Mouse (Mus musculus): ENCODE measurements around the gene Nbl1.

The Nbl1 gene

DNA sequence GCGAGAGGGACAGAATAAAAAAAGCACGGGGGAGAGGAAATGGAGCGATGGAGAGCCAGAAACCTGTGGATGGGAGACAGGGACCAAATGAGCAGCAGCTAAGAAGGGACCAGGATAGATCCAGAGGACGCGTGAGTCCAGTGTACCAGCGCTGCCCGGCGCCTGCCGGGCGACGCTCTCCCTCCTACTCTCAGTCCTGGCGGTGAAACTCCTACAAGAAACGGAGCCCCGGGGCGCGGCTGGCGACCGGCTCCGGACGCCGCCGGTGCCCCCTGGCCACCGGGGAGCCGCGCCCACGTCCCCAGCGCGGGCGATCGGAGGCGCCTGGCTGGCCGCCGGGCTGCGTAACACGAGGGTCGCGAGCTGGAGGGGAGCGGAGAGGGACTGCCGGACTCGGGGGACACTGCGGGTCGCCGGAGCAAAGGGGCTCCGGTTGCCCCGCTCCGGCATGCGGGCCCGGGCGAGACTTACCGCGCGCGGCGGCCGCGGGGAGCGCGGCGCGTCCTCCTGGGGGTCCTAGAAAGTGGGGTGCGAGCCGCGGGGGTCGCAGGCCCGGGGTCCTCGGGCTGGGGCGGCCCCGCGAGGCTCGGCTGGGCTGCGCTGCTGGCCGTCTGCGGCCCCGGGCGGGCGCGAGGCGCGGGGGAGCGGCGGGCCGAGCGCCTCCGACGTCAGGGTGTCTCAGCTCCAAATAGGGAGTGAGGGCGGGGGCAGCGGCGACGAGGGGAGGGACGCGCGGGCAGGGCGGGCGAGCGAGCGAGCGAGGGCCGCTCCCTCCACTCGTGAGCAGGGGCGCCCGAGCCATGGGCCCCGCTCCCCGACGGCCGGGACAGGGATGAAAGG, at the start of gene Nbl1:
Gene Nbl1, minus strand, starts transcription at position 638 of the 840 bp plus-strand sequence.
- no peak for DNase-seq

GRCm38 (mm10) chr4:139141785-139142184, 49.0 kb upstream of the Nbl1 start:
- DNase-seq: no peak

DNA sequence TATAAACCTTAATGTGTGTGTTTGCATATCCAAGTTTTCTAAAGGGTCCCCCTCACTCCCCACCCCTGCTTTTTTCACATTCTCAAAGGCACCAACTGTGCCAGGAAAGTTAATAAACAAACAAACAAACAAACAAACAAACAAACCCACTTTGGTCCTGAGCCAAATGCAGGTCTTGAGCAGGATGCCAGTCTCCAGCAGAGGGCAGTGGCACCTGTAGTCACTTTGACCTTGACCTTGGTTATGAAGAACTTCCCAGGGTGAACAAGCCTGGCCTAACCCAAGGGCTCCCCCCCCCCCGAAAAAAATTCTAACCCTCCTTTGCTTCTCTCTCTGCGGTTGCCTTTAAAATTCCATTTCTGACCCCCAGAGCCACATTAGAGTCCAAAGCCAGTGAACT, 47.5 kb upstream of the Nbl1 start:
- DNase-seq: no peak

DNA sequence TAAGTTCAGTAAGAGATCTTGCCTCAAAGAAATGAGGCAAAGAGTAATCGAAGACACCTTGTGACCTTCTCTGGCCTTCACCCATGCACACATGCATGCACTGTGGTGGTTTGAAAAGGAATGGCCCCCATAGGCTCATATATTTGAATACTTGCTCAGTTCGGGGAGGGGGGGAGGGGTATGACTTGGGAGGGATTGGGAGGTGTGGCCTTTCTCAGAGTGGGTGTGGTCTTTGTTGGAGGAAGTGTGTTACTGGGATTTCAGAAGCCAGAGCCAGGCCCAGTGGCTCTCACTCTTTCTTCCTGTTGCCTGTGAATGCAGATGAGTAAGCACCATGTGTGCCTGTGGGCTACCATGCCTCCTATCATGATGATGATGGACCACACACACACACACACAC, 43.2 kb upstream of the Nbl1 start:
- DNase-seq: no peak

GRCm38 (mm10) chr4:139133109-139133508, 40.3 kb upstream of the Nbl1 start:
- DNase-seq: no peak

GRCm38 (mm10) chr4:139131858-139132672, 39.3 kb upstream of the Nbl1 start:
- no peak for DNase-seq

DNA sequence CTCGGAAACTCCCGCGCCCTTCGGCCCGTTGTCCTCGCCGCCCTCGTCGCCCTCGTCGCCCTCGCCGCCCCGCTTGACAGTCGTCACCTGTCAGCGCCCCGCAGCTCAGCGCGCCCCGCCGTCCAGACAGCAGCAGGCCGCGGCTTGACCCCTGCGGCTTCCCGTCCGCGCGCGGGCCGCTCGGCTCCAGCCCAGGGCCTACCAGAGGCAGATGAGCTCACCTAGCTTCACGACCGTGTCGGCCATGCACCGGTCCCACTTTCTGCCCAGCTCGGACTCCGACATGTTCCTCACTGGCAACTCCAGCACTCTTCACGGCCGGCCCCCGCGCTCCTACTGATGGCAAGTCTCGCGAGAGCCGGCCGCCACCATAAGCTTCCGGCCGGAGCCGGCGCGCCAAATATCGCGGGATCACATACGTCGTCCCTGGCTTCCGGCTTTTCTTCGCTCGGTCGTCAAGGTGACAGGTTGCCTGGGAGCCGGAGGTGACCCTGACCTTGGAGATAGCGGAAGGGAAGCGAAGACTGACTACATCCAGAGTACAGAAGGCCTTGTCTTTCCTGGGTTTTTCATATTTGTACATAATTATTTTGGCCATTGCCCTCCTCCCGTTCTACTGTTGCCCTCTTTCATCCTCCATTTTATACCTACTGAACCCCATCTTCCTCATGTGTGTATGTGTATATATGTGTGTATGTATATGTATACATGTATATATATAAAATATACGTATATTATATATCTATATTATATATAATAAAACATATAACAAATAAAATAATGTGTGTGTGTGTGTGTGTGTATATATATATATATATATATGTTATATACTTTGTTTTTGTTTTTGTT, 38.1 kb upstream of the Nbl1 start, which contains the start of gene Minos1:
Gene Minos1, minus strand, starts transcription at position 413 of the 849 bp plus-strand sequence.
- DNase-seq: peak; percentile 97

GRCm38 (mm10) chr4:139129806-139130700, 37.3 kb upstream of the Nbl1 start:
- DNase-seq: peak; percentile 49

GRCm38 (mm10) chr4:139126475-139126874, 33.7 kb upstream of the Nbl1 start:
- no peak for DNase-seq

DNA sequence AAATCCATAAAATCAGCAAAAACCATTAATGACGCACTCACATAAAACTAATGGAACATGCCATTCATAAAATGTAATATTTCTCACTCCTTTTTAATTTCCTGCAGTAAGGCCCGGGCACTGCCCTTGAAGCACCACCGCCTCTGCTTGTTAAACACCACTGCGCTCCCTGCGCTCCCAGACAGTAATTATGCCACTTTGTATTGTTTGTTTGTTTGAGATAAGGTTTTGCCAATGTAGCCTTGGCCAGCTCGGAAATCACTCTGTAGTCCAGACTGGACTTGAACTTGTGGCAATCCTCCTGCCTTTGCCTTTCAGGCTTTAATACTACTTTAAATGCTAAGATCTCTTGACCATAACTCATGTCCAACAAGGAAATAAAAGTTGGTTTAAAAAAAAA, 32.1 kb upstream of the Nbl1 start:
- DNase-seq: no peak

DNA sequence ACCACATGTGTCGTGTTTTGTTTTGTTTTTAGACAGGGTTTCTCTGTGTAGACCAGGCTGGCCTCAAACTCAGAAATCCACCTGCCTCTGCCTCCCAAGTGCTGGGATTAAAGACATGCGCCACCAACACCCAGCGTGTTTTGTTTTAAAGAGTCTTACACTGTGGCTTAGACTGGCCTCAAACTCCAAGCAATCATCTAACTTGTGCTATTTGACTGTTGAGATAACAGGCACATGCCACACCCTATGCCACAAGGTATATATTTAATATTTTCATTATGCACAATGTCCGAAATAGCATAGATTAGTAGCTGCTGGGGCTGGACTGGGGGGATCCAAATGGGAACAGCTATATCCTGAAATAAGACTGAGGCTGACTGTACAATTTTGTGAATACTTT, 29.8 kb upstream of the Nbl1 start:
- no peak for DNase-seq

- DNase-seq: no peak
Observed at GRCm38 (mm10) chr4:139120998-139121397, 28.2 kb upstream of the Nbl1 start.

DNA sequence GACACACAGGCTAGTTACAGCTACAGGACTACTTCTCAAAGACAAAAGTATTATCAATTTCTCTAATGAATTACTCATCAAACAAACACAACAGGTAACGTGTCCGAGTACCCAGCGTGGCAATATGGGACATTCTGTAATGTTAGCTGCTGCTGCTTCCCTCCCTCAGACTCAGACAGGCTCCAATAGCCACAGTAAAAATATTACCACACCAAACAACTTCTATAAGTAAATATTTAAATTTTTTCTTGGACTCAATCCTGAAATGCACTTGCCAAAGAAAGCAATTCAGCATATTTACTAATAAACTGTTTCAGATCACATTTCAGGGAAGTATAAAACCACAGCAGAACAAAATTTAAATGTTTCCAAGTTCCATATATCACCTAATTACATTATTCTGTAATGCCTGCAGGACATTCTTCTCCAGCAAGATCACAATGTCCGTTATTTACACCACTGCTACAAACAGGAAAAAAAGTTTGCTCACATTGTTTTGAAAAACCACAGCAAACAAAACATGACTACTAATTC, 27.6 kb upstream of the Nbl1 start:
- no peak for DNase-seq

DNA sequence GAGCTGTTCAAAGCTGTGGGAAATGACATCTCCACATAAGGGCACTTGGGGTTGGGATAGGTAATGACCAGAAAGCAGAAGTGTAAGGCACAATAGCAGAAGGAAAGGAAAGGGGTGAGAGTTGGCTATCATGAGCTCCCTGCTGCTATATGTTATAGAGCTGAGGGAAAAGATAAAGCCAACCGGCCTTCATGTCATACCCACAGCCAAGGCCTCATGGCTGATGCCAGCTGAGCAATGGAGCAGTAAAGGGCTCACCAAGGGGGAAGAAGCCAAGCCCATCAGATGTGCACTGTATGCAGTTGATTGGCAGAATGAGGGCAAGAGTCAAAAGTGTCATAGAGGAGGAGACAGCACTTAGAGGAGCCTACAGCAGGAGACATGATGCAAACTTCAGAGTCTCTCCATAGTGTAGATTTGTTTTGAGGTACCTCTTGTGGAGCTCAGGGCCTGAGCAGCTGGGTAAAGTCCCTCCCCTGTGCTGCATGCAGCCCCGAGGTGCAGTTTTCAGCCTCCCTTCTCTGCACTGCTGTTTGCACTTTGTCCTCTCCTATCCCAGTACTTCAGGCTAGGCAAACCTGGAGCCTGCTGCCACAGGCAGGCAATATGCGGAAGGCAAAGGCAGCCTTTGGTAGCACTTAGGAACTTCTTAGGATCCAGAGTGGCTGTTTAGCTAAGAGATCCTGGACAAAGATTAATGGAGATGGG, 23.7 kb upstream of the Nbl1 start:
- no peak for DNase-seq

GRCm38 (mm10) chr4:139115721-139116120, 22.9 kb upstream of the Nbl1 start:
- DNase-seq: peak; percentile 20

DNA sequence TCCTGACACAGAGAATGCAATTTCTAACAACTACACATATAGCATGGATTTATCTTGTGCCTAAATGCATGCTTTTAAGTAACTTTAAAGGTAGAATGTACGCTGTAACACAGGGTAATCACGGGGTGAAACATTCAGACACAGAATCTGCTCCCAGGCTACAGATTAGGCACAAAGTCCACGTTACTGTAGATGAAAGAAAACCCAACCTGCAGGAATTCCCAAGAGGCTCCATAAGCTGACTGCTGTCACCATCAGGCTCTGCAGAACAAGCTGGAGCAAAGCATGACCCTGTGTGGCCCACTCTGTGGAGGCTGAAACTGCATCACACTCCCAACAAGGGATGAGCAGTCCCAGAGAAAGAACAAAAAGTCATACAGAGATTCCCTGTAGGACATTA, 19.7 kb upstream of the Nbl1 start:
- DNase-seq: no peak

GRCm38 (mm10) chr4:139111421-139111820, 18.6 kb upstream of the Nbl1 start:
- no peak for DNase-seq

- no peak for DNase-seq
Observed at GRCm38 (mm10) chr4:139110858-139111257, 18.1 kb upstream of the Nbl1 start.

DNA sequence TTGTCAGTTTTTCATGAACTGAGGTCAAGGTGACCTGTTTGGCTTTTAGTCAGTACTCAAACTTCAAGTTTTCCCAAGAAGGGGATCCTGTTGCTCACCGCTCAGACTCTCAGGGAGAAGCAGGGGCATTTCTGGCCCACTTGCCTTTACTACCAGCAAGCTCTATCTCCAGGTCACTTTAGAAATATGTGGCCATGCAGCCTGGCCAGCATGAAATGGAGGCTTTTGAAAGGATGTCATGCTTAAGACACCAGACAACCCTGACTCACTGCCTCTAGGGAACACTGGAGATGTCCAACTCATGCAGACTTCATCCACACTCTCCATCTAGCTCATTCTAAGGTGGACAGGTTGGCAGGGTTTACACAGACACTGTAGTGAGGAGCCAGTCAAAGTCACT, 12.7 kb upstream of the Nbl1 start:
- no peak for DNase-seq

- no peak for DNase-seq
Observed at GRCm38 (mm10) chr4:139101546-139101945, 8.8 kb upstream of the Nbl1 start.

- no peak for DNase-seq
Observed at GRCm38 (mm10) chr4:139100326-139100725, 7.5 kb upstream of the Nbl1 start.
